Comparison of ENCODE assay signal across 13 mouse cellular contexts in genomic region chr3:115856484-115857022, GRCm38 (mm10). TPM values are rescaled to one million over a fixed set of nuclear protein-coding genes. Genes with fewer than 3 reads are reported as not detected.
DNase-seq lines count a peak whose midpoint lies in the region; ATAC-seq lines count a peak whose summit lies in the region.
"Had no signal": no experiment of that assay in that cellular context is flagged by ENCODE, and none has a peak within 500 bp of the region (broad histone marks: within the 10 kb centered on the region; RNA-seq: fewer than 3 reads in every experiment).

No protein-coding gene starts in this region.

- H3K27me3 ChIP-seq in forebrain, embryonic 16.5 days (replicated peaks; ENCODE audit: control insufficient read depth, insufficient read depth, low read length): no peaks in the 10 kb centered on the region
- no peaks in the 10 kb centered on the region for H3K27me3 ChIP-seq in midbrain, embryonic 11.5 days (ENCODE audit: control insufficient read depth, insufficient read depth, low read length)

- peak; percentile 78 for DNase-seq in A20 (ENCODE audit: low read depth, low spot score)
- peak; percentile 61 for DNase-seq in Muller cell, postnatal 12 days (ENCODE audit: inconsistent ontology term)
- peak; percentile 89 for DNase-seq in midbrain, embryonic 11.5 days (ENCODE audit: low spot score, missing footprints)
- DNase-seq in adrenal gland, postnatal 14 days: no peak
- DNase-seq in adrenal gland, postnatal 25 days: no peak
- DNase-seq: cerebellum, postnatal 36 days; gastrocnemius, adult 2 months; kidney, postnatal 25 days; lung, postnatal 36 days; thymus, postnatal 36 days had no signal

- H3K27ac ChIP-seq in forebrain, embryonic 16.5 days (ENCODE audit: low read length): peak overlapping the region; percentile 39; the same call in 1 of the 2 replicates
- peak overlapping the region; percentile 50; the same call in 1 of the 2 replicates for H3K27ac ChIP-seq in midbrain, embryonic 11.5 days (ENCODE audit: low read depth, low read length)
- H3K27ac ChIP-seq: gastrocnemius, adult 2 months had no signal

- no peak overlapping the region for H3K9ac ChIP-seq in forebrain, embryonic 16.5 days (replicated peaks; ENCODE audit: low read depth, low read length)
- no peak overlapping the region for H3K9ac ChIP-seq in midbrain, embryonic 11.5 days (ENCODE audit: low read length)

- peaks cover 14% of the 10 kb centered on the region for H3K4me1 ChIP-seq in forebrain, embryonic 16.5 days (replicated peaks; ENCODE audit: control insufficient read depth, insufficient read depth, low read length)
- peaks cover 3% of the 10 kb centered on the region; the same call in 1 of the 2 replicates for H3K4me1 ChIP-seq in midbrain, embryonic 11.5 days (ENCODE audit: control insufficient read depth, insufficient read depth, low read length)

- ATAC-seq in forebrain, embryonic 16.5 days: peak; percentile 86
- peak; percentile 46 for ATAC-seq in midbrain, embryonic 11.5 days (ENCODE audit: low FRiP score)
- no peak for ATAC-seq in monocyte, adult 5-6 weeks (replicated peaks; ENCODE audit: insufficient number of reproducible peaks, low FRiP score, low TSS enrichment, poor library complexity, severe bottlenecking)

- no peak overlapping the region for H3K4me3 ChIP-seq in forebrain, embryonic 16.5 days (replicated peaks; ENCODE audit: low read length)
- no peak overlapping the region for H3K4me3 ChIP-seq in midbrain, embryonic 11.5 days (ENCODE audit: low read depth, low read length)
- H3K4me3 ChIP-seq: gastrocnemius, adult 2 months had no signal

- 3% methylated on average over 8 of the region's 8 CpGs for WGBS in forebrain, embryonic 16.5 days
- 14% methylated on average over 8 of the region's 8 CpGs for WGBS in midbrain, embryonic 11.5 days

- H3K9me3 ChIP-seq in forebrain, embryonic 16.5 days (ENCODE audit: control insufficient read depth, low read length): no peaks in the 10 kb centered on the region
- no peaks in the 10 kb centered on the region for H3K9me3 ChIP-seq in midbrain, embryonic 11.5 days (ENCODE audit: control insufficient read depth, low read length)
- H3K9me3 ChIP-seq: G1E had no signal

- H3K36me3 ChIP-seq in forebrain, embryonic 16.5 days (ENCODE audit: control insufficient read depth, insufficient read depth): no peaks in the 10 kb centered on the region
- H3K36me3 ChIP-seq in midbrain, embryonic 11.5 days (ENCODE audit: control insufficient read depth, insufficient read depth, low read length): no peaks in the 10 kb centered on the region
- H3K36me3 ChIP-seq: G1E had no signal

- H3K4me2 ChIP-seq in forebrain, embryonic 16.5 days (ENCODE audit: low read length): peak overlapping the region; percentile 23
- peak overlapping the region; percentile 14; the same call in 1 of the 2 replicates for H3K4me2 ChIP-seq in midbrain, embryonic 11.5 days

RNA-seq across cellular contexts. Expression of gene Dph5, which starts 31.1 kb away (rescaled TPM):
- 30.2 and 32.6 TPM in 2 replicates for polyA plus RNA-seq in forebrain, embryonic 16.5 days (2015; fragmentation: Nextera tagmentation; extraction: Ambion mirVana)
- 25.2 and 28.4 TPM in 2 replicates for polyA plus RNA-seq in midbrain, embryonic 11.5 days (2014; fragmentation: Nextera tagmentation; extraction: Ambion mirVana)
- total RNA-seq in monocyte, adult 5-6 weeks (2017): 29.4 to 35.9 TPM (median 30.0 TPM) in 3 replicates
- total RNA-seq in adrenal gland, postnatal 14 days (2021): 20.6 and 28.9 TPM in 2 replicates
- total RNA-seq in adrenal gland, postnatal 25 days (2021): 25.6 and 26.7 TPM in 2 replicates

Comparison
In these comparisons a context has a peak if more than half of its experiments do, and no peak if none do; other contexts are left out.
1. DNase-seq: peak in A20 (single experiment), Muller cell, postnatal 12 days (single experiment) and midbrain, embryonic 11.5 days (single experiment); none in adrenal gland, postnatal 14 days (single experiment) and adrenal gland, postnatal 25 days (single experiment).